Comparison of ENCODE assay signal across 1 mouse cellular context in the genomic region with DNA sequence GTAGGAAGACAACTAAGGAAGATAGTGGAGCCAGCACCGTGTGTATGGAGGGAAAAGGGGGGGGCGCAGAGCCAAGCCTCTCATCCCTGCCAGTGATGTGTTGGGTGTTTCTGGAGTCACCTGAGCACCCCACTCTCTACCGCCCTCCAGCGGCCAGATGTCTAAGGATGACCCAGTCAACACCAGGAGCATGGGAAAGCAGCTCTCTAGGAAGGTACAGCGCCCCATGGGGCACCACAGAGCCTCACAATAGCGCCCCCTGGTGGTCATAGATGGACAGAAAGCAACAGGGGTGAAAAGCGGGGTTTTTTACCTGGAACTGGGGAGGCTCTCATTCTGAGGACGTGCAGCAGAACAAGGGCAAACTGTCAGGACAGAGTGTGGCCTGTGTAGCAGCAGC.
TF ChIP-seq lines count a peak whose summit lies in the region.

No protein-coding gene starts in this region.

TF ChIP-seq in MEL, 35 proteins besides CTCF, POLR2A, EP300 and RAD21 (continued from another document):
- TF ChIP-seq MYC (IDR thresholded peaks at IDR 0.05; ENCODE audit: low read depth, low read length) = peak; percentile 61; the same call in 1 of the 2 replicates
- TF ChIP-seq KAT2A (conservative IDR thresholded peaks at IDR 0.05; ENCODE audit: low read depth, low read length) = no peak
